Mouse (Mus musculus): ENCODE measurements at regions not wholly inside any gene's neighbourhood (a gene's known extent, or its start where the extent isn't known, plus 50 kb on each side); places are given as distances from the start of the nearest gene placed in this dataset.
A peak's percentile ranks its signal among the peaks of the same experiment; 100 is the strongest.

DNA sequence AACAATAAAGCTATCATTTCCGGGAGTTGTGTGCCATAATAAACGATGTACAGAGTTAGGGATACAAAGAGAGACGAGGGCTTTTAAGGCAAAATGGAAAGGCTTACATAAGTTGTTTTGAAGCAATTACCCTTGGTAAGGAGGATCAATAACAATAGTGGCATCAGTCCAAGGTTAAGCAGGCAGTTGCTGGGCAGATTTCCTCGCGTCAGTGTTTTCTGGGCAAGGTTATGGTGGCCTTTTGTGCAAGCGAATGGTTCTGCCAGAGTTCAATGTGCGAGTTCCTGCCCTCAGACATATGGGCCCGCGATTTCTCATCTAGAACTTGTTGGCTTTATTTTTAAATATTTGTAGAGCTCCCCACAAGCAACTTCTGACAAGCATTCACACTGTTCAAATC lies 597.7 kb downstream of the Gm19410 start:
- H3K4me2 ChIP-seq (replicated peaks; ENCODE audit: low read depth): no peak overlapping the region
- no peak overlapping the region for H3K4me3 ChIP-seq (ENCODE audit: low read depth, low read length)
- TF ChIP-seq CTCF (IDR thresholded peaks at IDR 0.05; ENCODE audit: low read depth) (no peak), EP300 (optimal IDR thresholded peaks at IDR 0.05) (no peak)
- DNase-seq (ENCODE audit: low spot score) (no peak), ATAC-seq (ENCODE audit: low FRiP score, low TSS enrichment) (no peak)
- no peaks in the 10 kb centered on the region for H3K27me3 ChIP-seq (ENCODE audit: control insufficient read depth, insufficient read depth, low read length)
- WGBS: 68% methylated on average over 9 of the region's 9 CpGs
- no peak overlapping the region for H3K27ac ChIP-seq (replicated peaks)
- no peaks in the 10 kb centered on the region for H3K4me1 ChIP-seq (replicated peaks; ENCODE audit: control insufficient read depth, insufficient read depth)
- H3K36me3 ChIP-seq (ENCODE audit: control insufficient read depth, insufficient read depth, low read length): no peaks in the 10 kb centered on the region
- H3K9ac ChIP-seq (ENCODE audit: low read length): no peak overlapping the region
- no peaks in the 10 kb centered on the region for H3K9me3 ChIP-seq (ENCODE audit: control insufficient read depth, low read length)

- no peak overlapping the region for H3K4me3 ChIP-seq (ENCODE audit: low read depth, low read length)
- DNase-seq (ENCODE audit: low spot score) (no peak), ATAC-seq (ENCODE audit: low FRiP score, low TSS enrichment) (no peak)
- TF ChIP-seq EP300 (optimal IDR thresholded peaks at IDR 0.05) (no peak), CTCF (IDR thresholded peaks at IDR 0.05; ENCODE audit: low read depth) (no peak)
- H3K27me3 ChIP-seq (ENCODE audit: control insufficient read depth, insufficient read depth, low read length): no peaks in the 10 kb centered on the region
- H3K27ac ChIP-seq (replicated peaks): no peak overlapping the region
- WGBS: 39% methylated on average over 6 of the region's 6 CpGs
- no peak overlapping the region for H3K9ac ChIP-seq (ENCODE audit: low read length)
- no peaks in the 10 kb centered on the region for H3K4me1 ChIP-seq (replicated peaks; ENCODE audit: control insufficient read depth, insufficient read depth)
- H3K36me3 ChIP-seq (ENCODE audit: control insufficient read depth, insufficient read depth, low read length): no peaks in the 10 kb centered on the region
- no peaks in the 10 kb centered on the region for H3K9me3 ChIP-seq (ENCODE audit: control insufficient read depth, low read length)
- no peak overlapping the region for H3K4me2 ChIP-seq (replicated peaks; ENCODE audit: low read depth)
Measured at GRCm38 (mm10) chr8:36364567-36365231, 599.1 kb downstream of the Gm19410 start.

DNA sequence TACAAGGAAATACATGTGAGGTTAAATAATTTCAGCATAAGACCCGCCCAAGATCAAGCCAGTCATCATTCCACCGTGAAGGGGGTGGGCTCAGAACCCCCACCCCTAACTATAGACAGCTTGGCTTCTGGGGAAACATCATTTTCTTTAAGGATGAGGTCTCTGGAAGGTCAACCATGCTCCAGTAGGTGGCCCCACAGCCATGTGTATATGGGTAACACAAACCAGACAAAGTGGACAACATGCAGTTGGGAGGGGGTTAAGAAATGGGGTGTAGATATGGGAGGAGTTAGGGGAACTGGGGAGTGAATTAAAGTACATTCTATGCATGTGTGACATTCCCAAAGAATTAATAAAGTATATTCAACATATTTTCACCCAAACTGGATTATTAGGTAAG lies 600.4 kb downstream of the Gm19410 start:
- H3K36me3 ChIP-seq (ENCODE audit: control insufficient read depth, insufficient read depth, low read length): no peaks in the 10 kb centered on the region
- 59% methylated on average over 2 of the region's 2 CpGs for WGBS
- H3K9me3 ChIP-seq (ENCODE audit: control insufficient read depth, low read length): no peaks in the 10 kb centered on the region

GRCm38 (mm10) chr8:36376579-36377350 lies 611.2 kb downstream of the Gm19410 start:
- no peaks in the 10 kb centered on the region for H3K4me1 ChIP-seq (replicated peaks; ENCODE audit: control insufficient read depth, insufficient read depth)
- TF ChIP-seq CTCF (IDR thresholded peaks at IDR 0.05; ENCODE audit: low read depth): no peak
- H3K27ac ChIP-seq (replicated peaks): no peak overlapping the region
- no peaks in the 10 kb centered on the region for H3K27me3 ChIP-seq (ENCODE audit: control insufficient read depth, insufficient read depth, low read length)
- DNase-seq (ENCODE audit: low spot score) (peak; percentile 24), ATAC-seq (ENCODE audit: low FRiP score, low TSS enrichment) (no peak)
- no peaks in the 10 kb centered on the region for H3K36me3 ChIP-seq (ENCODE audit: control insufficient read depth, insufficient read depth, low read length)
- H3K9ac ChIP-seq (ENCODE audit: low read length): no peak overlapping the region
- H3K4me3 ChIP-seq (ENCODE audit: low read depth, low read length): no peak overlapping the region
- H3K4me2 ChIP-seq (replicated peaks; ENCODE audit: low read depth): no peak overlapping the region
- WGBS: 59% methylated on average over 5 of the region's 5 CpGs
- no peaks in the 10 kb centered on the region for H3K9me3 ChIP-seq (ENCODE audit: control insufficient read depth, low read length)

More for the DNA sequence above, 600.4 kb downstream of the Gm19410 start:
- H3K4me3 ChIP-seq (ENCODE audit: low read depth, low read length): no peak overlapping the region
- ATAC-seq (ENCODE audit: low FRiP score, low TSS enrichment): no peak
- no peak for DNase-seq (ENCODE audit: low spot score)
- TF ChIP-seq EP300 (optimal IDR thresholded peaks at IDR 0.05) (no peak), CTCF (IDR thresholded peaks at IDR 0.05; ENCODE audit: low read depth) (peak; percentile 60)
- H3K27ac ChIP-seq (replicated peaks): no peak overlapping the region
- H3K9ac ChIP-seq (ENCODE audit: low read length): no peak overlapping the region
- H3K4me2 ChIP-seq (replicated peaks; ENCODE audit: low read depth): no peak overlapping the region
- no peaks in the 10 kb centered on the region for H3K27me3 ChIP-seq (ENCODE audit: control insufficient read depth, insufficient read depth, low read length)
- no peaks in the 10 kb centered on the region for H3K4me1 ChIP-seq (replicated peaks; ENCODE audit: control insufficient read depth, insufficient read depth)

DNA sequence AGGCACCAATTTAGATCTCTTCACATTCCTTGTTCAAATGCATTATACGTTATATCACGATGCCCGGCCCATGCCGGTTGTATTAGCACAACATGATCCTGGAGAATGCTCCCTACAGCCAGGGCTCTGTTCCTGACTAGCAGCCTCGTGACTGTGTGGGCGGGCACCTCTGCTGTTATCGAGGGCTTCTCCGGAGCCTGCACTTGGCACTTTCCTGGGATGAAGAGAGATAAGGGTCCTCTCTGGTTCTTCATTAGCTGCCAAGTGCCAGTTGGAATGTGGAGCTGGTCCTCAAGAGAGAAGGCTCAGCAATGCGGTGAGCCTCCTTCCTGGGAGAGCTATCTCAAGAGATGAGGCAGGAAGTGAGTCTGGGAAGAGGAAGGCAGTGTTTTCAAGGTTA lies 598.9 kb upstream of the AI429214 start:
- Histone ChIP-seq H3K27ac (replicated peaks) (no peak overlapping the region), H3K9me3 (ENCODE audit: control insufficient read depth, low read length) (no peaks in the 10 kb centered on the region), H3K4me3 (ENCODE audit: low read depth, low read length) (no peak overlapping the region), H3K9ac (ENCODE audit: low read length) (no peak overlapping the region), H3K4me1 (replicated peaks; ENCODE audit: control insufficient read depth, insufficient read depth) (no peaks in the 10 kb centered on the region), H3K36me3 (ENCODE audit: control insufficient read depth, insufficient read depth, low read length) (no peaks in the 10 kb centered on the region), H3K4me2 (replicated peaks; ENCODE audit: low read depth) (no peak overlapping the region), H3K27me3 (ENCODE audit: control insufficient read depth, insufficient read depth, low read length) (no peaks in the 10 kb centered on the region)
- DNase-seq (ENCODE audit: low spot score): no peak
- WGBS: 83% methylated on average over 9 of the region's 9 CpGs
- no peak for TF ChIP-seq CTCF (IDR thresholded peaks at IDR 0.05; ENCODE audit: low read depth)
- no peak for TF ChIP-seq EP300 (optimal IDR thresholded peaks at IDR 0.05)
- no peak for ATAC-seq (ENCODE audit: low FRiP score, low TSS enrichment)

- H3K36me3 ChIP-seq (ENCODE audit: control insufficient read depth, insufficient read depth, low read length): no peaks in the 10 kb centered on the region
- WGBS: 83% methylated on average over 1 of the region's 1 CpGs
- H3K4me1 ChIP-seq (replicated peaks; ENCODE audit: control insufficient read depth, insufficient read depth): no peaks in the 10 kb centered on the region
- DNase-seq (ENCODE audit: low spot score) (no peak), ATAC-seq (ENCODE audit: low FRiP score, low TSS enrichment) (no peak)
- H3K4me3 ChIP-seq (ENCODE audit: low read depth, low read length): no peak overlapping the region
- H3K4me2 ChIP-seq (replicated peaks; ENCODE audit: low read depth): no peak overlapping the region
- TF ChIP-seq EP300 (optimal IDR thresholded peaks at IDR 0.05) (no peak), CTCF (IDR thresholded peaks at IDR 0.05; ENCODE audit: low read depth) (no peak)
- no peaks in the 10 kb centered on the region for H3K9me3 ChIP-seq (ENCODE audit: control insufficient read depth, low read length)
- no peak overlapping the region for H3K9ac ChIP-seq (ENCODE audit: low read length)
- no peaks in the 10 kb centered on the region for H3K27me3 ChIP-seq (ENCODE audit: control insufficient read depth, insufficient read depth, low read length)
- no peak overlapping the region for H3K27ac ChIP-seq (replicated peaks)
Measured at GRCm38 (mm10) chr8:36396493-36396892, 596.9 kb upstream of the AI429214 start.

All from stomach, postnatal 0 days (tissue).